Mouse (Mus musculus): ENCODE results near the gene Hamp2.
"Not testable (repeated sequence)": the region's sequence is repeated elsewhere in the genome, so short reads cannot be mapped to it uniquely, and the experiment has no call there.

Gene Hamp2

GRCm38 (mm10) chr7:30924581-30924980, at the start of gene Hamp2:
Gene Hamp2, minus strand, starts transcription at chr7:30924681.
- DNase-seq, result not testable (repeated sequence)

DNA sequence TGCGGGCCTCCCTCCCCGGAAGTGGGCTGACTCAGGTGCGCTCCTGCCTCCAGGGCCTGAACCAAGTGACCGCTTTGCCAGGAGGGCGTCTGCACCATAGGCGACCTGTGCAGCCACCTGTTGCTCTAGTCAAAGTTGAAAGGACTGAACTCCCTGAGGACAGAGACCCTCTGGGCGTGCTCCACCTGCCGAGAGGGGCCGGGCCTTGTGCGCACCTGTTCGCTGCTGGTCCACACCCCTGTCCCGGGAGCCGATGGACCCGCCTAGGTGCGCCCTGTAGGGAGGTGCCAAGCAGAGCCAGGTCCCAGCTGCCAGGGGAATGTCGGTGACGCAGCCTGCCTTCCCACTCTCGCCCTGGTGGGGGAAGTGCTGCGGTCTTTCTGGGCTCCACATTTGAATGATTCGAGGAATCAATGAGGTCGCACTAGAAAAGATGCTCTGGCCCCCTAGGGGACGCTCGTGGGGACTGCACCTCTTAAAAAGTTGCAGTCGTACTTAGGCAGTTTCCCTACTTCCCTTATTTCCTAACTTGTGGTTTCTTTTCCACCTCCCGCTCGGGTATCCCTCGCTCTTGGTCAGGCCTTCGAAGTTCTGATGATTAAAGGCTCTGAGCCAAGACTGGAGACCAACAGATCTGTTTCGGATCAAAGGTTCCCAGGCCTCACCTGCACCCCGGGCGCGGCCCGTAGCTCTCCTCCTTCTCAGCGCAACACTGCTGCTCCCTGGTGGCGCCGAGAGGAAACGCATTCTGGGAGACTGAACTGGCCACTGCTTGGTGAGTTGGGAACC, 49.2 kb upstream of the Hamp2 start, which contains the start of gene Fam187b:
TSS of gene Fam187b (plus strand) at position 290 of the 789 bp plus-strand sequence.
- DNase-seq, result peak; percentile 92

DNA sequence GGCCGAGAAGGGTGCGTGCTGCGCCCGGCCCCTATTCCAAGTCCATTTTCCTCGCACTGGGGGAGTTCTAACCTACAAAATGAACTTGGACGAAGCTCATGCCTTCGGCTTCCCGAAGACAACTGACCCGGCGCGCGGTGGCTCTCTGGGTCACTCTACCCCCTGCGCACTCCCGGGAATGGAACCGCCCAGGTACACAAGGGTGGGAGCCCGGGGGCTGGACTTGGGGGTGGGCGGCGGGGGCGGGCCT, 48.7 kb upstream of the Hamp2 start, which contains the start of gene Lsr:
TSS of gene Lsr (minus strand) at position 214 of the 250 bp plus-strand sequence.
- DNase-seq, result peak; percentile 76

GRCm38 (mm10) chr7:30972426-30973250, 48.2 kb upstream of the Hamp2 start:
- DNase-seq, result peak; percentile 14

DNA sequence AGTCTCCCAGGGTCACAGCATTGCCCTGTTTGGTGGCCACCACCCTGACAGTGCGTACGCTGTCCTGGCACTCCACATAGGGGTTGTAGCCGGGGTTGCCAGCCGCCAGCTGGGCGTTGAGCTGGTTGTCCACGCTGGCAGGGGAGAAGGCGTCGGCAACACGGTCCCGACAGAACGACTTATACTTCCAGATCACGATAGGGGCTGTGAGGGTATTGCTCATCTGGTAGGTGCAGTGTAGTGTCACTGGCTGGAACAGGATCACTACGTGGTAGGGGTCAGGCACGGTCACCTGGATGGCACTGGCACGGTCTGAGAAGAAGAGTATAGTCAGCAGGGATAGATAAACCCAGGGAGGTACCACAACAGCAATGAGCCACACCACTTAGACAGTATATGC, 47.4 kb upstream of the Hamp2 start:
- no peak for DNase-seq

DNA sequence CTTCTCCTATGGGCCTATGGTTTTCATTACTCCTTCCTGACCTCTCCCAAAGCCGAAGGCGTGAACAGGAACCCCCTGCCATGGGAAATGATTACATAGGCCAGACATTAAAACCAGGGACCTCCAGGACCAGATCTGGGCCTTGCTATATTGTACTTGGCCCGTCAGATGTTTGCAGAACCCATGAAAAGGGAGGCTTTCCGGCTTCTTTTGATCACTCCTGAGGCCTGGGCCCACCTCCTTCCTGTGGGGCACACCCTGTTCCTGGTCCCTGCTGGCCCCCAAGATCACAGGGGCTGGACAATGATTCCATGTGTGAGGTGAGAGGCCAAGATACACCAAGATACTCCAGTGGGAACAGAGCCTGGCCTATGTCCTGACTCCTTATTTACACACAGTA, 44.7 kb upstream of the Hamp2 start:
- no peak for DNase-seq

DNA sequence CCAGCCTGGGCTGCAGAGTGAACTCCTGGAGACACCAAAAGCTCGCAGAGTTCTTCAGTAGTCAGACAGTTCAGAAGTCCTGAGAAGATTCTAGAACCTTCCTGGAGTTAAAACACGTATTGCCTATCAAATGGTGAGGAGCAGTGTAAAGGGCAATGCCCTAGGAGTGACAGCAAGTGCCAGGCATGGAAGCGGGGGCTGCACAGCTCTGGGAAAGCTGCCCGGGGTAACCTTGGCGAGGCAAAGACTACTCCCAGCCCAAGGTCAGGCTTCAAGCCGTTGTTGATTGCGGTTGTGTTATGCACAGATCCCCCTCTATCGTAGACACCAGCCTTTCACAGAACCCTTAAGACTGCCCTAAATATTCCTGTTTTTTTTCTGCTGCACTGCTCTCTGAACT, 44.1 kb upstream of the Hamp2 start:
- DNase-seq, result no peak

- DNase-seq, result no peak
These were observed 42.2 kb upstream of the Hamp2 start for GRCm38 (mm10) chr7:30966657-30967056.

GRCm38 (mm10) chr7:30965677-30966076, 41.2 kb upstream of the Hamp2 start:
- DNase-seq, result no peak

GRCm38 (mm10) chr7:30964366-30964765, 39.9 kb upstream of the Hamp2 start:
- DNase-seq, result no peak

DNA sequence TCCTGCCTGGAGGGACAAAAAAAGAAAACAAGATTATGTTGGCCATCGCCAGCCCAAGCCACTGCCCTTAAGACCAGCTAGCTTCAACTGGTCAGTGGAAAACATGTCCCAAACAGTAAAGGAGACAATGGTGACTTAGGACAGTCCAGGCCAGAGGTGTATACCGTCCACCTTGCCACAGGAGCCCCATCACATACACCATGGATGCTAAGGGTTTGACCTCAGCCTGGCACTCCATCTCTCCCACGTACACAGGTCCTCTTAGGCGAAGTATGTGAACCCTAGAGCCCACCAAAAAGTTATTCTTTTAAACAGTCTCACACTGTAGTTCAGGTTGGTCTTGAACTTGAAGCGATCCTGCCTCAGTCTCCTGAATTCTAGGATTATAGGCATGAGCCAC, 38.4 kb upstream of the Hamp2 start:
- no peak for DNase-seq

DNA sequence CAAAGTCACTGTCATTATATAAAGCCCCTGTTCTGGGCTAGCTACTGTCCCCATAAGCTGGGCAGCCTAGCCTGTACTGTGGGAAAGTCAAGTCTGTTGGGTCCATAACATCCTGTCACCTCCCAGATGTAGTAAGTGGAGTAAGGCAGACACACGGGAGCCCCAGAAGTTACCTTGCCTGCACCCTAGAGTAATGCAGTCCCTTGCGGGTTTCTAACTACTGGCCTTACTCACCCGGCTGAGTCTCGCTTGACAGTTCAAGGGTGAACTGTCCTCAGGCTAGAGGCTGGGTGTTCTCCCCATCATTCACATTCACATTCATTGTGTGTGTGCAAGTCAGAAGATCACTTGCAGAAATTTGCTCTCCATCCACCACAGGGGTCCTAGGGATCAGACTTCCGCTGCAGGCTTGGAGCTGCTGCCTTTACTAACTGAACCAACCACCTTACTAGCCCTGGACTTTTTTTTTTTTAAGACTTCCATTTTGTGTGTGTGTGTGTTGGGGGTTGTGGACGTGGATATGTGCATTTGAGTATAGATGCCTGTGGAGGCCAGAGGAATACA, 35.4 kb upstream of the Hamp2 start:
- DNase-seq, result no peak

DNA sequence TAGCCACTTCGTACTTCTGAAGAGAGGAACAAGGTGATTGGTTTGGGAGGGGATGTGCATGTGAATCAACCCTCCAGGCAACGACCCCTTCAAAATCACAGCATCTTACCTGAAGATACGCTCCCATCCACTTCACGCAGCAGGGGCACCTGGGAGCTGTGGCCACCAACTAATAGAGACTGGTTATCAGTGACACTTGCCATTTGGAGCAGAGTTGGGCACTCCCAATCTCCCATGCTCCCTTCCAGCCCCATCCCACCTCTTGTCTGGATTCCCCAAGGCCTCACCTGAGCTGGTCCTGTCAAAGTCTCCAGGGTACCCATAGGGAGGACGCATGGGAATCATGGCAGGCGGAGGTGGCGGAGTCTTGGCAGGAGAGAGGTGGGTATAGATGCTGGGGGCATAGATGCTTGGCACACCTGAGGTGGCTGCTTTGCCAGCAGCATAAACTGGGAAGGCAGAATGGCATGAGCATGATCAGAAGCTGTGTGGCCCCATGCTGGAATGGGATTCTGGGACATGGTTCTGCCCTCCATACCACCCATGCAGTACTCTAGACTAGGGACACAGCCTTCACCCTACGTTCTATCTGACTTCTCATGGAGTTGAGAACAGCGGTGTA, 34.5 kb upstream of the Hamp2 start:
- no peak for DNase-seq

- no peak for DNase-seq
These were observed 33.8 kb upstream of the Hamp2 start for GRCm38 (mm10) chr7:30958109-30958865.

DNA sequence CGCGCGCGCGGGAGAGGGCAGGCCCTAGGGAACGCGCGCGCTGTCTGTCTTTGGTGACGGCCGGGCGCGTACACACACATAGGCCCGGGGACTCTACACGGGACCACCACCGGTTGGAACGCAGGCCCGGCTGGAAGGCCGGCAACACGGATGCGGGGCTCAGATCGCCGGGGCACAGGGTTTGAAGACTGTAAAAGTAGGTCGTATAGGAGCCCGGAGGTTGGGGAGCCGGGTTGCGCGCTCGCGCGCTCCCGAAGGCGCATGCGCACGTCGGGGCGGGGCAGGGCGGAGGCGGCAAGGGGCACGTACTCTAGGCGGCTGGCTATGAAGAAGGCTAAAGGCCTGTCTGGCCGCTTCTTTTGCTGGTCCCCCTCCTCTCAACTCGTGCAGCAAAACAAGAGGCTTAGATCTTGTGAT, 32.9 kb upstream of the Hamp2 start:
- DNase-seq, result peak; percentile 92

DNA sequence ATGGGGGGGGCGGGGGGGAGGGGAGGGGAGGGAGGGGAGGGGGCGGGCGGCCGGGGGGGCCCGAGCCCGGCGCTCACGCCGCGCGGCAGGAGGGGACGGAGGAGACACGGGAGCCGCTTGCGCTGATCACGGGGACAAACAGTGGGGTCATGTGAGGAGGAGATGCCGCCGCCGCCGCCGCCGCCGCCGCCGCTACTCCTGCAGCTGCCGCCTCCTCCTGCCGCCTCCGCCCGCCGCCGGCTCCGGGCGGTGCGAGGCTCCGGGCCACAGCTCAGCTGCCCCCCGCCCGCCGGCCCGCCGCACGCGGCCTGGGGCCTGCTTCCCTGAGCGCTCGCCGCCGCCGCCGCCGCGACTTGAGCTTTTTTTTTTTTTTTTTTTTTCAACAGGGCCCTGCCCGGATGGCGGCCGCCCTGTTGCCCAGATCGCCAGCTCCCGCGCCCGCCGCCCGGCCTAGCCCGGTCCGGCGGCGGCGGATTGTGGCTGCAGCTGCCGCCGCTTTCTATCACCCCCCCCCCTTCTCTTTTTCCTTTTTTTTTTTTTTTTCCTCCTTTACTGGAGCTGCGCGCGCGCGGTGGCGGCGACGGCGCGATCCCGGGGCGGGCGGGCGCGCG, 32.4 kb upstream of the Hamp2 start, which contains the start of gene Usf2:
TSS of gene Usf2 (minus strand) at position 48 of the 611 bp plus-strand sequence.
- peak; percentile 83 for DNase-seq

GRCm38 (mm10) chr7:30956357-30956751, 31.9 kb upstream of the Hamp2 start:
- DNase-seq, result no peak

DNA sequence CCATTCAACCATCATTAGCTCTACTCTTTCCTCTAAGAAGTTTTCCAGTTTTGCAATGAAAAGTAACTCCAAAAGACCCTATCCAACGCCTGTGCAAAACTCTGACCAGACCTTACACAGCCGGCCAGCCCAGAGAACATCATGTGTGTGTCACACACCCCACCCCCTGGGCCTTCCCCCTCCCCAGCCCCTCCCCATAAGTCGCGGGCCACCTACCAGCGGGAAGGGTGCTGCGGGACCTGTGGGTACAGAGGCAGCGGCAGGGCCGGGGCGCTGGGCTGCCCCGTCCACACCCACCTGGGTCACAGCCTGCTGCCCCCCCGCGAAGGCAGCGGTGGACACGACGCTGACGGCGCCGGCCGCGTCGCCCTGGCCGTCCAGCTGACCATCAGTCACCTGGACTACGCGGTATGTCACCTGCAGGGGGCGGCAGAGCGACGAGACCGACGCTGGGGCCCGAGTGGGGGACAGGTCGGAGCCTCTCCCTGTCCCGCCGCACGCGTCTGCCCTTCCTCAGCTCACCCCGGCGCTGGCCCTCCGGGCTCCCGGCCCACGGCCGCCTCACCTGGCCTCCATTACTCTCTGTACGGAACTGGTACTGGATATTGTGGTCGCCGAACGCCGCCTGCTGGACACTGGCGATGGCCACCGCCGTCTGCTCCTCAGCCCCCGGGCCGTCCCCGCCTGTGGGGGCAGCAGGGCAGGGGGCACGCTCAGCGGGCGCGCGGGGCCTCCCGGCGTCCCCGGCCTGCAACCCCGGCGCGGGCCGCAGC, 31.3 kb upstream of the Hamp2 start:
- DNase-seq, result peak; percentile 95

DNA sequence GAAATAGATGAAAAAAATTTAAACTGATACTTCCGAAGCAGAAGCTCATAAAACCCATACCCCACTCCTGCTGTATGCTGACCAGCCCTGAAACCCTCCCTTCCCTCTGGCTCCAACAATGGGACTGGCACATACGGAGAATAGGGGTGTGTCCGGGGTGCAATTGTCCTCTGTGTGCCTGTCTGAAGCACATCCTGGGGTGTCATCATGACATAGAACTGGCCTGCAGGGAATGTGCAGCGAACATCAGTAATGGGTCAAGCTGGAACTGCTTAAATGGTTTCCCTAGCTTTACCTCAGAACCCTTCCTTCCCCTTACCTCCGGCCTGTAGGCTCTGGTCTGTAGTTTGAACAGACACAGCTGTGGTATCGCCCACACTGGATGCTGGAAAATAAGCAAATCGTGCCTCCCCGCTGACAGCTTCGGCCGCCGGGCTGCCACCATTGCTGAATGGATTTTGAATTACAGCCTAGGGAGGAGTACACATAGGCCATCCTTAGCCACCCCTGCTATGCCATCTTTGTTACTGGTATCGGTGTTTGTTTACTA, 30.6 kb upstream of the Hamp2 start:
- no peak for DNase-seq

GRCm38 (mm10) chr7:30954036-30954435, 29.6 kb upstream of the Hamp2 start:
- DNase-seq, result peak; percentile 27

- peak; percentile 39 for DNase-seq
These were observed 29.0 kb upstream of the Hamp2 start for GRCm38 (mm10) chr7:30953459-30953858.

All from lung, postnatal 36 days (tissue).